Mouse (Mus musculus) heart, adult 2 months (tissue): ENCODE data around the gene Sdsl.

Experiments
- EP300 ChIP-seq: fragments of 200-500 bp; IDR thresholded peaks from 2 replicates; pipeline ENCODE4 v1.6.1; 2011; ENCODE audit warnings: low read depth, low read length, control low read depth; ENCODE audit not compliant: insufficient read depth
- POLR2A ChIP-seq: fragments of 200-500 bp; IDR thresholded peaks from 2 replicates; pipeline ENCODE4 v1.6.1; 2011; ENCODE audit warnings: mild to moderate bottlenecking, low read depth, low read length, control low read depth; ENCODE audit not compliant: insufficient read depth

DNA sequence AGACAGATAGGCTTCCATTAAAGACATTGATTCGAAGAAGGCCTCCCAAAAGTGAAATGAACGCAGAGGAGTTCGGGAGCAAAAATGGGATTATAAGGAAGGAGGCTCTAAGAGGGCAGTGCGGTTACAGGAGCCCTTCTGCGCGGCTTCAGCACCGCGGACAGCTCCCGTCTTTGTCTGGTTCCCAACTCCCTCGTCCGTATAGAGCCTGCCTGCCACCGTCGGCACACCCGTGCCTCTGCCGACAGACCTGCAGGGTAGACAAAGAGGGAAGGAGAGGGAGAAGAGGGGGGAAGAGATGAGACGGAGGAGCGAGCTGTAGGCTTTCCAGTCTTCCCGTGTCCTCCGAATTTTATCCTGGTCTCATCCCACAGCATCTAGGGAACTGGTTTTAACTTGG lies 48.6 kb downstream of the Sdsl start:
- no peak for TF ChIP-seq EP300
- TF ChIP-seq POLR2A: no peak
